Mouse (Mus musculus): ENCODE measurements around the gene Mettl22.

The Mettl22 gene

DNA sequence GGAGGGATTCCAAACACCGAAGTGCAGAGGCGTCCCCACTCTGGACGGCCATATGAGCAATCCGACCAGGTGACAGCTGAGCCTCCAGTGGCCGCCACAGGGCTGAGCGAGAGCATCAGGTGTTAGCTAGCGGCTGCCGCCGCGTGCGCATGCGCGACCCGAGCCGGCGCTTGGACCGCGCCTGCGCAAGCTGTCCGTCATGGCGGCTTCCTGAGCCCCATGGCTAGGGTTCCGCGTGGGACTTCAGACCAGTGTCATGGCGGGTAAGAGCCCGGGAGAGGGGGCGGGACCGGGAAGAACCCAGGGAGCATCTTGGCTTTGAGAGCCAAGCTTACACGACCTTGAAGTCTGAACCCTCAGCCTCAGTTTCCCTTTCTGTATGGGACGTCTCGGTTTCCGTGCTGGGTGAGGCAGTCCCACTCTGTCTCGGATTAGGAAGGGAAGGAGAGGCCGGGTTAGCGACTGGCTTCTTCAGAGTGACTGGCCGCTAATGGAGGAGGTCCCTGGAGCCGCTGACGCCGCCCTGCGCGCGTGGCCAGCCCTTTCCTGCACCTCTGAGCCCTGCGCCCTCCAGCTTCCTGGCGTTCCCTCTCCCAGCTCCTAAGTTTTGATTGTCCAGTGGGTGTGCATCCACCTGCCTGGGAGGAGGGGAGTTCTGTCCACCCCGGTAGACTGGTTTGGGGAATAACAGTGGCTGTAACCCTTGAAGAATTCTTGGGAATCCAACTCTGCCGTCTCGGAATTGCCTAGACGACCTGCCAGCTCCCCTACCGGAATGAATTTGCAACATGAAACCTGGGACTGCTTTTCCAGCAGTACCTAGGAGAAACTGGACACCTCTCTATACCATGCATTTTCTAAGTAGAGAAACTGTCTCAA lies at the start of gene Mettl22:
Gene Mettl22 (plus strand): TSS at position 186 of the 879 bp plus-strand sequence.
- CTCF ChIA-PET = interaction anchor here in 3 of 4 experiments (0.6 to 1.6 kb wide), 12 partner anchors 12 to 1913 kb away, joined by 3 to 7 read pairs (median 4); partner anchors contain the start of gene Carhsp1 (in 1 of the 3)
- POLR2A ChIA-PET = interaction anchor here (0.6 to 4.3 kb wide), 61 partner anchors 9 to 1531 kb away, joined by 3 to 30 read pairs (median 4); partner anchors contain the start of genes Carhsp1 (in 3 of the 4), Abat (in 1 of the 4), Pmm2 (in 1 of the 4) and Tmem186 (in 1 of the 4)

DNA sequence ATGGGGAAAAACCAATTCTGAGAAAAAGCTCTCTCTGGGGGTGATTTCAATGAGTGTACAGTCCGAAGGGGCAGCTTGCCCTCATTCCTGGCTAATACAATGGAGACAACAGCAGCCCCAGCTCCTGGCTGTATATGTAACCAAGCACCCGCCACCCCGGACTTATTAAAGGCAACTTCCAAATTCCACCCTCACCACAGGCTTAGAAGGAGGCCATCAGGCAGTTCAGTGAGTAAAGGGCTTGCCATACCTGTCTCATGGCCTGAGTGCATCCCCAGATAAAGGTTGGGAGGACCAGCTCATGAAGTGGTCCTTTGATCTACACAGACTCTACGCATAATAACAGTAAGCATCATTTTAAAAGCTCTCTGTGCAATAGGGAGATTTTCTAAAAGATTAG lies 49.7 kb upstream of the Mettl22 start:
- POLR2A ChIA-PET = no interaction called here
- CTCF ChIA-PET = interaction anchor here (1.1 to 1.5 kb wide), 4 partner anchors 11 to 254 kb away, joined by 3 to 4 read pairs (median 4); no protein-coding TSS in a partner anchor

DNA sequence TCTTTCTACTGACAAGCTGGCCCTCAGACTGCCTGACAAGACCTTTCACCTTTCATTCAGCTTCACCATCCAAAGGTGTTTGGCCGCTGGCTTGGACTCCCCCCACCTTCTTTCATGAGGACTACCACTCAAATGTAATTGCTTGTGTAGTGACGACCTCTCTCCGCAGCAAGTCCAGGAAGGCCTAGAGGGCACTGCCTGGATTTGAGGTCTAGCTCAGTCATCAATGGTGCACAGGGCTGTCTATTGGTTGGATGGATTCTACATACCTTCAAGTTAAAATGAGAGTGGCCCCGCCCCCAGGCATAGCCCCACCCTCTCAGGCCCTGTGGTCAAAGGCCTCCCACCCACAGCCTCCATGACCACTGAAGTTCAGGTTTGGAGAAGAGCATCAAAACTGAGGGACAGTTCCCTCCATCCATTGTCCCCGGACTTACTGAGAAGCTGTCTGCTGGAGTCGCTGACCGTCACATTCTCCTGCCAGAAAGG lies 46.9 kb upstream of the Mettl22 start:
- ChIA-PET CTCF (interaction anchor here in 3 of 4 experiments (0.5 to 2.3 kb wide), 7 partner anchors 12 to 253 kb away, joined by 3 to 9 read pairs (median 3); no protein-coding TSS in a partner anchor), POLR2A (interaction anchor here in 3 of 4 experiments (0.5 to 1.7 kb wide), 13 partner anchors 8 to 347 kb away, joined by 3 to 11 read pairs (median 3); partner anchors contain the start of genes Carhsp1 (in 3 of the 3) and Mettl22 (in 1 of the 3))

GRCm38 (mm10) chr16:8424161-8424970 lies 46.2 kb upstream of the Mettl22 start:
- ChIA-PET CTCF (interaction anchor here in 3 of 4 experiments (0.5 to 2.3 kb wide), 7 partner anchors 12 to 252 kb away, joined by 3 to 9 read pairs (median 3); partner anchors contain the start of gene Carhsp1 (in 1 of the 3)), POLR2A (interaction anchor here in 3 of 4 experiments (0.6 to 1.7 kb wide), 12 partner anchors 9 to 252 kb away, joined by 3 to 11 read pairs (median 3); partner anchors contain the start of genes Carhsp1 (in 2 of the 3) and Mettl22 (in 1 of the 3))

DNA sequence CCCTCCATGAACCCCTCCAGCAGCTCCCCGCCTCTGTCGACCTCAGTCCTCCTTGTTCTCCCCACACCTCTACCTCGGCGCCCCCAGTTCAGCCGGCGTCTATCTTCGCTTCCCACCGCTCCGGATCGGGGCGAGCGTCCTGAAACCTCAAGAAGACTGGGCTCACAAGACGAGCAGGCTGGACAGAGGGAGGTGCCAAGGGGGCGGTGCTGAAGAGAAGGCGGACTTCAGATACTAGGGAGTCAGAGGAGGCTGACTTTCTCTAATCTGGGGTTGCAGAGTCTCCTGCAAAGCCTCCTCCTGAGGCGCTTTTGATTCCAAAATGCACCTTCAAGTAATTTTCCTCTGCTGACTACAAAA lies 45.6 kb upstream of the Mettl22 start, which contains the start of gene Tmem114:
Gene Tmem114 (minus strand): TSS at position 166 of the 360 bp plus-strand sequence.
- POLR2A ChIA-PET = interaction anchor here in 1 of 4 experiments (0.6 to 1.7 kb wide), 5 partner anchors 12 to 252 kb away, joined by 3 to 11 read pairs (median 3); partner anchors contain the start of genes Carhsp1 and Mettl22

GRCm38 (mm10) chr16:8425736-8426135 lies 44.9 kb upstream of the Mettl22 start:
- CTCF ChIA-PET = interaction anchor here in 1 of 4 experiments (0.7 kb wide), 1 partner anchor 28 kb away, joined by 3 read pairs; no protein-coding TSS in a partner anchor
- POLR2A ChIA-PET = no interaction called here

More for the DNA sequence above, 45.6 kb upstream of the Mettl22 start, which contains the start of gene Tmem114:
- CTCF ChIA-PET = interaction anchor here in 1 of 4 experiments (1.1 to 1.8 kb wide), 2 partner anchors 34 to 247 kb away, joined by 3 to 5 read pairs; partner anchors contain the start of gene Carhsp1

DNA sequence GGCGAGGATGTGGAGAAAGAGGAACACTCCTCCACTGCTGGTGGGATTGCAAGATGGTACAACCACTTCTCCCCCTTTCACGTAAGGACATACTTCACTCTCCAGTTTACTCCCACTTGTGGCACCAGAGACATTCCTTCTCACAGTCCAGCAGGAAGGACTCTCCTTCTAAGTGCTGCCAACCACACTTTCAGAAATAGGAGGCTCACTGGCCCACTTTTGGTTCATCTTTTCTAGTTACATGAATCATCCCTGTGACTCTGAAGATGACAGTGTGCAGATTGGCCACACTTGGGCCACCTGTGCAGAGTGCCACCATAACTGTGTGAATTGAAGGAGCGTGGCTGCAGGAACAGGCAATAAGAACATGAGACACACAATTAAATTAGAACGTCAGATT lies 41.1 kb upstream of the Mettl22 start:
- ChIA-PET POLR2A (no interaction called here), CTCF (no interaction called here)

GRCm38 (mm10) chr16:8432616-8433015 lies 38.0 kb upstream of the Mettl22 start:
- ChIA-PET POLR2A (no interaction called here), CTCF (no interaction called here)

DNA sequence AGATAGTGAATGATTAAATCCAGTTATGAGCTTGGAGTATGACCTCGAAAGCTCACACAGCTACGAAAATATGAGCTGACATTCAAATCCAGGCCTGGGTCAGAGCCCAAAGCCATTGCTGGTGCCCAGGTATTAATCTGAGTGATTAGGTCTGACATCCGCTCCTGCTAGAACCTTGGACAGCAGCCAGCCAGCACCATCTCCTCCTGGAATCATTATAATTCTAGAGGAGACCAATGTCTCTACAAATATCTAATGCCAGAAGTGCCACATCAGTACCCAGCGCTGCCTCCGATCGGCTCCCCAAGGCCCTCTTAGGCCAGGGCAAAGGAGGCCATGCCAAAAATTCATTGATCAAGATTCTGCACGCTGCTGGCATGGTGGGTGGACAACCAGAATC lies 25.7 kb upstream of the Mettl22 start:
- CTCF ChIA-PET = interaction anchor here in 2 of 4 experiments (1.5 to 1.7 kb wide), 2 partner anchors 14 to 15 kb away, joined by 3 to 4 read pairs; no protein-coding TSS in a partner anchor

GRCm38 (mm10) chr16:8446256-8446655 lies 24.3 kb upstream of the Mettl22 start:
- POLR2A ChIA-PET = no interaction called here
- CTCF ChIA-PET = interaction anchor here in 1 of 4 experiments (0.7 kb wide), 1 partner anchor 156 kb away, joined by 3 read pairs; no protein-coding TSS in a partner anchor

More for the DNA sequence above, 25.7 kb upstream of the Mettl22 start:
- POLR2A ChIA-PET = interaction anchor here in 2 of 4 experiments (0.7 to 0.9 kb wide), 2 partner anchors 26 to 118 kb away, joined by 3 read pairs; partner anchors contain the start of gene Mettl22 (in 1 of the 2)

DNA sequence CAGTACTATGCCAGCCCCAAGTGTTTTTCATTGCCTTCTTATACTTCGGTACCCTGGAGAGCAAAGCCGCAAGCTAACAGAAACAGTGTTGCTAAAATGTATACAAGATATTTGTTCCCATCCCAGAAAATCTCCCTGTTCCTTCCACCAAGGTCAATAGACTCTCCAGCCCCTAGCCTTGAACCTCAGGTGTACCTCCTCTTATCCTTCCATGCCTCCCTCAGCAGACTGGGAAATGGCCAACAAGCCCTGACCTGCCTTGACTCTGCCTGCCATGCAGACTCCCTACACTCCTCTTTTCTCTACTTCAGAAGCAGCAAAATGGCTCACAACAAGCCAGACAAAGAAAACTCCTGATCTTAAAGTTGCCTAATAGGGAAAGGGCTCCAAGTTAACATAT lies 17.3 kb upstream of the Mettl22 start:
- POLR2A ChIA-PET = interaction anchor here in 2 of 4 experiments (0.6 to 0.8 kb wide), 2 partner anchors 28 to 1608 kb away, joined by 4 read pairs; no protein-coding TSS in a partner anchor
- CTCF ChIA-PET = interaction anchor here in 2 of 4 experiments (0.5 to 0.6 kb wide), 2 partner anchors 27 to 51 kb away, joined by 3 read pairs; no protein-coding TSS in a partner anchor

- POLR2A ChIA-PET = interaction anchor here in 3 of 4 experiments (0.6 to 2.1 kb wide), 5 partner anchors 15 to 897 kb away, joined by 3 to 8 read pairs (median 5); partner anchors contain the start of gene Mettl22 (in 2 of the 3)
These were observed 15.4 kb upstream of the Mettl22 start for GRCm38 (mm10) chr16:8455221-8455620.

GRCm38 (mm10) chr16:8458391-8458790 lies 12.2 kb upstream of the Mettl22 start:
- ChIA-PET POLR2A (interaction anchor here in 2 of 4 experiments (1.0 to 3.3 kb wide), 2 partner anchors 10 to 11 kb away, joined by 3 to 28 read pairs; partner anchors contain the start of gene Mettl22 (in 1 of the 2)), CTCF (interaction anchor here in 3 of 4 experiments (0.6 to 1.6 kb wide), 13 partner anchors 9 to 212 kb away, joined by 3 to 10 read pairs (median 4); partner anchors contain the start of gene Mettl22 (in 1 of the 3))

More at GRCm38 (mm10) chr16:8455221-8455620, 15.4 kb upstream of the Mettl22 start:
- CTCF ChIA-PET = interaction anchor here in 1 of 4 experiments (0.7 kb wide), 1 partner anchor 648 kb away, joined by 3 read pairs; no protein-coding TSS in a partner anchor

GRCm38 (mm10) chr16:8459098-8459497 lies 11.5 kb upstream of the Mettl22 start:
- ChIA-PET CTCF (interaction anchor here in 3 of 4 experiments (0.6 to 1.6 kb wide), 15 partner anchors 9 to 211 kb away, joined by 3 to 10 read pairs (median 4); partner anchors contain the start of gene Mettl22 (in 1 of the 3)), POLR2A (interaction anchor here in 2 of 4 experiments (1.0 to 3.3 kb wide), 3 partner anchors 9 to 11 kb away, joined by 3 to 28 read pairs (median 15); partner anchors contain the start of gene Mettl22 (in 2 of the 2))

- CTCF ChIA-PET = interaction anchor here in 3 of 4 experiments (0.5 to 1.6 kb wide), 9 partner anchors 11 to 1914 kb away, joined by 3 to 5 read pairs (median 4); partner anchors contain the start of gene Carhsp1 (in 2 of the 3)
- POLR2A ChIA-PET = interaction anchor here (0.6 to 4.3 kb wide), 44 partner anchors 10 to 532 kb away, joined by 3 to 30 read pairs (median 4); partner anchors contain the start of genes Carhsp1 (in 3 of the 4), Abat (in 1 of the 4), Pmm2 (in 1 of the 4) and Tmem186 (in 1 of the 4)
These were observed 456 bp upstream of the Mettl22 start for GRCm38 (mm10) chr16:8470132-8470531.

GRCm38 (mm10) chr16:8487396-8488005 lies 16.9 kb downstream of the Mettl22 start:
- POLR2A ChIA-PET = interaction anchor here in 1 of 4 experiments (1.0 kb wide), 2 partner anchors 15 to 172 kb away, joined by 3 read pairs; no protein-coding TSS in a partner anchor
- CTCF ChIA-PET = no interaction called here
